Mouse (Mus musculus): ENCODE data around the gene Ino80e.

GRCm38 (mm10) chr7:126863791-126864190 is 1.6 kb upstream of the Ino80e start:
- TF ChIP-seq USF1 (IDR thresholded peaks at IDR 0.05; ENCODE audit: low read depth): no peak
- TF ChIP-seq CTCF (IDR thresholded peaks at IDR 0.05; ENCODE audit: control insufficient read depth, insufficient read depth, insufficient read length): no peak
- TF ChIP-seq MAX (IDR thresholded peaks at IDR 0.05): no peak
- no peak for TF ChIP-seq MYOD1 (IDR thresholded peaks at IDR 0.05; ENCODE audit: control insufficient read depth, insufficient read length, low read depth)
- no peak for TF ChIP-seq CEBPB (IDR thresholded peaks at IDR 0.05; ENCODE audit: low read depth)
- TF ChIP-seq MYOG (IDR thresholded peaks at IDR 0.05; ENCODE audit: control insufficient read depth, extremely low read depth, insufficient read length): no peak

Data from C2C12 (cell line).